Mouse (Mus musculus) T-helper 1 cell (primary cell): ENCODE data around the gene Reln.

Experiments
- in situ Hi-C: fragments of 300-600 bp; cut with MboI, MseI; formaldehyde crosslinking; loops from one replicate; pipeline ENCODE4 v1.15.1; 2025; ENCODE audit warnings: high pct_unique_total_duplicates

Reln gene

DNA sequence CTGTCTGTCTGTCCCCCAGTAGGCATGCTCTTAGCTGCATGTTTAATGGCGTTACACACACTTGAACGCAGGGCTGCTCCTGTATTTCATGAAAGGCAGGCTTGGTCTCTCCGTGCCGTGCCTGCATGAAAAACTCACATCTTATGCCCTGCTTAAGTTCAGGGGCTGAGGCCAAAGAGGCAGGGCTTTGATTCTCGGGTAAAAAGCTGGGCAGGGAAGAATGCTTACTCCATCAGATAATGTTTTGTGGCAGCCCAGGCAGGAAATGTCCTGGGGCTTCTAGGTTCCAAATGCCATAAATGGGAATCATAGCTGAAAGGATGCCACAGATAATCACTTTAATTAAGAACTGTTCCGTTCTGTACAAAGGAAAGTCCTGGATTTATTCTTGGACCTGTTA, 226.0 kb downstream of the Reln start:
- in situ Hi-C loops: no loop called here

DNA sequence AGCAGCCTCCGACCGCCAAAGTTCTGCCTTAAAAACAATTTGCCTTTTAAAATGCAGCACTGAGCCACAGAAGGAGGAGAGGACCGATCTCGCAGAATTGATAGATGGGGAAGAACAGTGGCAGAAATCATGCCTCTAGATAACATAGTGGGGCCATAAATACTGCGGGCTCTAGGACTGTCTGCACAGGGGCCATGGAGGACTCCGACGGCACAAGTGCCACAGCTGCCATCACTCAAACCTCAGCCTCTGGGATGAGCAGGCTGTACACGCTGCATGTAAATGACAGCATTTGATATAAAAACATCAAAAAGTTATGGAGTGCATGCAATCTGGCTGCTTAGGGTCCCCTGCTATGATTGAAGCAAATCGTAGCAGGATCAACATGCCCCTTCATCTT, 227.6 kb downstream of the Reln start:
- in situ Hi-C loops: no loop called here

DNA sequence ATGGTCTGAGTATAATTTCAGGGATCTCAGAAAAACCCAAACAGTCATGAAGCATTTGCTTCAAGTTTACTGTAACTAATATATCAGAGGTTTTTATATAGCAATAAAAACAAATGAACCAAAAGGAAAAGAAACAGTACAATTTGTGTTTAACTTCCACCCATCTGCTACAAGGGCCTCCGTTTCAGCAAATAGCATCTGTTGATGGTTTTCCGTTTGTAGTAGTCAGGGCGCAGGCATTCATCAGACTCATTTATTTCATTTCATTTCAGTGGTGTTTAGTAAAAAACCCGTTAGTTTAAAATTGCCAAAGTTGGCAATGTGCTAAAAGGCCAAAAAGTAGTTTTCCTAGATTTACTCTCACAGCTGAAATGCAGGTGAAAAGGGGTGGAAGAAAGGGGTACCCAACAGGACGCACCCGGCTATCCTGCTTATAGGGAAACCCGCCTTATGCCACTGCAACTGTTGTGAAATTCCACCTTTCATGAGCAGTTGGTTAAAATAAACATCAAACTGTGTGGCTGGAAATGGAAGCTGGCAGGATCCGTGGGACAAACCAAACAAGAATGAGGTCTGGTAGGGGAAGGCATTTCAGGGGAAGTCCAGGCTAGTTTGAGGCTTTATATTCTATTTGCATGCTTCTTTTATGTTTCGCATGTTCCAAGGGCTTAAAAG, 237.6 kb downstream of the Reln start:
- in situ Hi-C loops: loop anchor here (10.0 kb wide), 1 partner anchor 382 kb away; no protein-coding TSS in a partner anchor

DNA sequence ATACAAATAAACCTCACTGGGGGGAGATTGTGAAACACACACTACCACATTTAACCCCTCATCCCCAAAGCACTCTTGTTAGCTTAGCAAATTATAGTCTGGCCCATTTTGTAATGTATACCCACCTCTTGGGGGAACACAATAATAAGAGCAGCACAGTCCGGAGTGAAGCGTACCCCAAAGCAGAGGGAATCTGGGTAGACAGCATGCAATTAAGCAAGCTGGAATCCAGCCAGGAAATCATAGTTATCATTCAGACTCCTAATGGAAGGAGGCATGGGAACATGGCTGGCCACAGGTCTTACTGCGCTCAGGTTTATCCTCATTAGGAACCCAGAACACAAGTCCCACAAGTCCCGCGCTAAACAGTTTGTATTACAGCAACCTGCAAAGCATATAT, 249.5 kb downstream of the Reln start:
- in situ Hi-C loops: no loop called here

DNA sequence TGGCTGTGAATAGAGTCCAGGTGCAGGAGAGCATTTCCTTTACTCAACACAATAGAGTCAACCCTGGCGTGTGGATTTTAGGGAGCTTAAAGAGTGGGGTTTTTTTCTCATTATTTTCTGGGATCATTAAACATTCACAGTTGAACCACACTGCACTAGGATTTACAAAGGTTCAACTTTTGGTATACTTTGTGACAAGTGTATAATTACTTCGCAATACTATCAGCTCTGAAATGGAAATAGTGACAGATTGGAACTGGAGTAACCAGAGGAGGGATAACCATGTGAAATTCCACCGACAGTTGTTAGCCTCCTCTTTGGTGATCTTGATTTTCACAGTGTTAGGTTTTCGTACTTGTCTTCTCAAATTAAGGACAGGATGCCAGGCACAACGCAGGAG, 250.5 kb downstream of the Reln start:
- in situ Hi-C loops: no loop called here

DNA sequence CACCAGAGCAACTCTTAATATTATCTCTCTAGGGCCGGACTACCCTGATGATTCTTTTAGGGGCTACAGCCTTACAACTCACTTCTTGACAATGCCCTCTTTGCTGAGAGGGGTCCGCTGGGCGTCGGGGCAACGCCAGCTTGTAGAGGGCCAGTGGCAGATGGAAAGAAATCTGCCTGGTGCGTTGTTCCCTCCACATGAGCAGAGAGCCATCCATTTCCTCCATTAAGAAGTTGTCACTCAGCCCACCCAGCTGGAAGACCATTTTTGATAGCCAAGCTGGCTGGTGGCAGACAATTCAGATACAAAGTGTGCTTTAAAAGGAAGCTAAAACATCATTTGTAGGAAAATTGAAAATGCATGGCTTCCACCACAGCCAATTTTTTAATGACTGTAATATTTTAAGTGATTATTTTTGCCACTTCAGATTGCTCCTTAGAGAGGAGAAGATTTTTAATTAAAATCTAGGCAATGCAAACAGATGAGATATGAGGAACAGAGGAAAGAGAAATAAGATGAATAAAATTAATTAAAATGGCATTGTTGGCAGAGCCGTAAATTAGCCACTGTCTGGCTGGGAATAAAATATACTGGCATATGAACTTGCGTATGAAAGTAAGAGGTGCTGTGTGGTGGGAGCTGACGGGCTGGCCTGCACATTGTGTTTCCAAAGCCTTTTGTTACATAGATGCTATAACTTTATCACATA, 251.2 kb downstream of the Reln start:
- in situ Hi-C loops: no loop called here

DNA sequence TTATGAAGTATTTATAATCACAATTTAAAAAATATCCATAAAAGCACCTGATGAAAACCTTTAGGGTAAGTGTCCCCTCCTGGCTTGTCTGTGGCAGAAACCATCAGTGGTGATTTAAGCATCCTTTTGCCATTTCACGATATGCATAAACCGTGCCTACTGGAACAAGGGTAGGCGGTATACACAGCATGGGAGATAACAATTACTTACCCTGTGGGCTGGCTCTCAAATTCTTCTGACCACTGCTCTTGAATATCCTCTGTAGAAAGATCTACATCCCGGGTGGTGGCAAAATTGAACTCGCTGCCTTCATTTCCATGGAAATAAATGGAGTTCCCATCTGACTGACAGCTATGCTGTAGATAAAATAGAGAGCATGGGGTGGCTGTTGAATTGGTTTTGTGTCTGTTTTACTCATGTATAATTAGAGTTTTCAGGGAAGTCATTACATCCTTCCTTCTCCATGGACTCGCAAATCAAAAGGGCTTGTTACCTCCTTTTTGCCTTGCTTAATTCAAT, 264.0 kb downstream of the Reln start:
- in situ Hi-C loops: no loop called here

DNA sequence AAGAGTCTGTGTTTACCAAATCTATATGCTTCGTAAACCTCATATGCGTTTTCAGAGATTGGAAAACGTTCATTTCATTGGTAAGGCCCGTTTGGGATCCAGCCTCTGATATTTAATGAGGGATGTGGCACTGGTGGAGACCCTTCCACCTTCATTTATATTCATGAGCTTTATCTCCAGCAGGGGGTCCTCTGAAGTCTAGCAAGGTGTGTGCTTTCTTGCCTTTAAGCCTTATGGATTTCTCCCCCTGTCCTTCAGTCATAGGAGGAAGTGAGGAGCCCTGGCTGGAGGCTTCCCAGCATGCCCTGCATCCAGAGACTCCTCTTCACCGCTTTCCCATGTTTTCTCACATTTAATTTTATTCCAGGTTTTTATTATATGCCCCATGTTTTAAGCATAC, 269.5 kb downstream of the Reln start:
- in situ Hi-C loops: no loop called here

DNA sequence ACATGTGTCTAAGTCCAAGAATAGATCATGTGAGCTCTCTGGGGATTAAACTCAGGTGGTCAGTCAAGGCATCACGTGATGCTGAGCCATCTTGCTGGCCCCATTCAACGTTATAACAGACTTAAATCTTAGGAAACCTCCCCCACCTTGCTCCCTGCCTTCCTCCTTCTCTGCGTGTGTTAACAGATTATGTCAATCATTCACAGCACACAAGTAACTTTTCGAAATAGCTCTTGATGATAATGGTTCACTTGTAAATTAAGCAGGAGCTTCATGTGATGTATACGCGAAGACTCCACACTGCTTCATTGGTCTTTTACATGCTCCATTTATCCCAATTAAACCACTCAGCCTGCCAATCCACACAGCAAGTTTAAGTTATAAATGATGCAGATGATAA, 271.9 kb downstream of the Reln start:
- in situ Hi-C loops: no loop called here

DNA sequence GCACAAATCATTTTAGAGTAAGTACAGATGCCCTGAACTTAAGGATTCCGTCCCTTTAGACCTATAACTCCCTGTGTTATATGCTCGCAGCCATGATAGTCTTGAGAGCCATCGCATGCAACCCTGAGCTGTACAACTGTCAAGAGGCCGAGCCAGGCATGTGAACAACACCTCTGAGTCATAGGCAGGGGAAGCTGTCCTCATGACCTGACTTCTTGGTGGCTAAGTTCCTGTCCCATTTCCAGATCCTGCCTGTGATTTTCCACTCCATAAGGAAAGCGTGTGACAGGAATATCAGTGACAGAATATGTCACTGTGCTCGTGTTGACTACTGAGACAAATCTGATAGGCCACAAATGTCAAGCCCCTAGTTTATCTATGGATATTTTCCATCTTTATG, 285.3 kb downstream of the Reln start:
- in situ Hi-C loops: no loop called here

DNA sequence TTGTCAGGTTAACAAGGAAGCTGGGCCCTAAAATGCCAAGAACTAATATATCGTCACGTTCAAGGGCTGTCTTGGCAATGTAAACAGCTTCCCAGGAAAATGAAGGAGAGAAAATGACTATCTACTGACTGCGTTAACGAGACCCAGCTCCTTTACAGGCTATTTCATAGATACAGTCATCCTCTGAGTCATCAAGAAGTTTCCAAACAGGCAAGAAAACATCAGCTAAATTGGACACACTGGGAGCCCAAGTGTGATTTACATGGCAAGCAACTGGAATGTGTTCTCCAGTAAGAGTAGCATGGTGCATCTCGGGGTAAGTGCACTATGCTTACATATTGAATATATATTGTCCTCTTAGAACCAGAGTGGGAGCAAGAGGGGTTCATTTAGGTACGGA, 302.7 kb downstream of the Reln start:
- in situ Hi-C loops: no loop called here

DNA sequence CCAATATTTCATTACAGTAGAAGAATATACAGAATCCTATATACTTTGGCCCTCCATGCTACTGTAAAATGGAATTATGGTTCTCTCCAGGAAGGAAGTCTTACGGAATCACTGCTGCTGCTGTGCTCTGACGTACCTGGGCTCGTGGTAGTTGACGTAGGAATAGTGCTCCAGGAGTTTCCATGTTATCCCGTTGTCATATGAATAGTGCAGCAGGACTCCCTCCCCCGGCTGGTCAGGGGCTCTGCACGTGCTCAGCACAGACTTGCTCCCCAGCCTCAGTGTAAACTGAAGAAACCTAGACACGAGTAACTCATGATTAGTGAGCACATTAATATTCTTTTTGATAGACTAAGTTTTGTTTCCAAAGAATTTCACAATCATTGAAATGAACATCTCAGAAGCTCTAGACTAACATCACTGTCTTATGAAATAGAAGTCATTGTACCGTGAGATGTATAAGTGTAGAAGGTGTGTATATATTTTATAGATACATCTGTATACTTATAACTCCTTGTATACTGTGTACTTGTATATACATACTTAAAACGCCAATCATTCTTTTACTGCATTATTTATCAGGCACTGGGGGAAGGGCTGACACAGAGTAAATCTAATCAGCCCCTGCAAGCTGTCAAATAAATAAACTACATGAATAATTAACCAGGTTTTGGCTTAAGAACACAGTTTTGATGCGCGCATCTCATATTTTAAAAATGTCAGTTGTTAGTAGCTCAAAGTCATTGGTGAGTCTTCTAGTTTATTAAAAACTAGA, 304.9 kb downstream of the Reln start:
- in situ Hi-C loops: no loop called here

DNA sequence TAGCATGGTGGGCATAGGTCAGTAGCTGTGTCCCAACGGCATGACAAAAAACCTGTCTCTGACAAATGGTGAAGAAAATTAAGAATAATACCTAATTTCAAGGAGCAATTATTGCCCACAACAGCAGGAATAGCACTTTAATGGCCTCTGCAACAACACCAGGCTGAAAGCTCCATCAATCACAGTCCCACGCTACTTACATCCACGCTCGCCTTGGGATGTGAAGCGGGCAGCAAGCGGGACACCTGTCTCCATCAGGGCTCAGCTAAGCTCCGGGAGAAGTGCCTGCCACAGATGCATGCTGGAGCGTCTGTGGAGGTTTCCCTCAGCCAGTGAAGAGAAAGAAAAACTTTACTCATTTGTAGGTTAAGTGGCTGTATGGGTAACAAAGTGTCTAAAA, 309.3 kb downstream of the Reln start:
- in situ Hi-C loops: no loop called here

DNA sequence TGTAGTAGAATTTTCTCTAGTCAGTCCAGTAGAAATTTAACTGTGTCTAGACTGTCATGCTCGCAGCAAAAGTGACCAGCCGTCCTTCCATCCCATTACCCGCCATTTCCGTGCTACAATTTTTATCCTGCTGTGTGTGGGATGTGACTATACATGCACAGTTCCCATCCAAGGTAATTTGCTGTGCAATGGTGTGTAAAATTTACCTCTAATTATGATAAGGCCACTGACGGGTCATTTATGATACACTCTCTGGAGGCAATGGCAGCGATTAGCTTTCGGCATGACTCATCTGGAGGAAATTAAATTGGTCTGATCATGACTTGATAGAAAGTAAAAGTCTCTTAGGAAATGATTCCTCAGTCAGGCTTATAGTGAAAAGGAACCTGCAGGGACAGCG, 311.5 kb downstream of the Reln start:
- in situ Hi-C loops: no loop called here

DNA sequence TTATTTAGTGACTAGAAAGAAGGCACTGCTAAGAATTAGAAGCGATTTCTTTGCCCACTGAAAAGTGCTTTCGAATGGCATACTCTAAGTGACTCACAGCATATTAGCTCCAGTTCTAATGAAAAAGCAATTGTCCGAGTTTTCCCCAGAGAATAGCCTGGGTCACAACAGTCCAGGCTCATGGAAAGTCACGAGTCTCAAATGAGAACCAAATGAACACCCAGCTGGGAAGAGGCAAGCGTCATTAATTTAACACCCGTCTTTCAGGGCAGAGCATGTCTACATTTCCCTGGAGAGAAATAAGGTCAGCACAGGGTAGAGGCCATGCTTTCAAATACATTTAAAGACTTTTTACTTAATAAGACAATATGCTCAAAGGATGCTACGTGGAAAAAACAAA, 312.8 kb downstream of the Reln start:
- in situ Hi-C loops: no loop called here

DNA sequence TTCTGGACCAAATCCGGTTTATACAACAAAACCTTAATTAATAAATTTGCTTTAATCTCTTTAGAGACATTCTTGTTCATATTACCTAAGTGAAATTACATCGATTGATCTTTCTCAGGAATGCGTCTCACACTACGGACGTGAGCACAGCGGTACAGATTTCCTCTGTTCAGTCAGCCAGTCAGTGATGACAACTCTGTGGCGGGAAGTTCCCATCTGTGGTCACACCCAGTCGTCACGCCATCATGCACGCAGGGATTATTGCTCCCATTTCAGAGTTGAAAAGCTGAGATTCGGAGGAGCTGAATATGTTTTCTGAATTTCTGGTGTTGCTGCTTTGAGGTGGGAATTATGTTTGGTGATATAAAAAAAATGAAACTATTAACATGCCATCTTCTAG, 316.1 kb downstream of the Reln start:
- in situ Hi-C loops: no loop called here

DNA sequence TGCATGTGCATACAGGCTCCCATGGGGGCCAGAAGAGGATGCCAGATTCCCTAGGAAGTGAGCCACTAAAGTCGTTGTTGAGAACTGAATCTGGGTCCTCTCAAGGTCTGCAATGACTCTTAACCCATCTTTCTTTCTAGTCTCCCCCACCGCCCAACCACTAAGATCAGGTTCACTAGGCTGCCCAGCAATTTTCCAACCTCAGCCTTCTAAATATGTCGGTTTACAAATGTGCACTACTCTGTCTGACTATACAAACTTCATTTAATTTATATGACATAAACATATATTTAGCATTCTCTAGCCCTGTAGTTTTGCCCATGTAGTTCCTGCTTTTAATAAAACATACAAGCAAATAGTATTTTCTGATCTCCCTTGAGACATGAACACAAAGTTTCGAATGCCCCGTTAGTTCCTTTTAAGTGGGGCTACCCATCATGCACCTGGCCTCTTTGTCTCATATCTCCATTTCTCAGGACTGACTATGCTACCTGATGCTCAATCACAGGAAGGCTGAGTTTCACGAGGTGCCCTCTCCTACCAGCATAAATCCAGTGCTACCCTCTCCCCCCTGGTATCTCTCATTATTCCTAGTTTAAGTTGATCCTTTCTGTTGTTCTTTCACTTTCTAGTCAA, 317.1 kb downstream of the Reln start:
- in situ Hi-C loops: no loop called here

DNA sequence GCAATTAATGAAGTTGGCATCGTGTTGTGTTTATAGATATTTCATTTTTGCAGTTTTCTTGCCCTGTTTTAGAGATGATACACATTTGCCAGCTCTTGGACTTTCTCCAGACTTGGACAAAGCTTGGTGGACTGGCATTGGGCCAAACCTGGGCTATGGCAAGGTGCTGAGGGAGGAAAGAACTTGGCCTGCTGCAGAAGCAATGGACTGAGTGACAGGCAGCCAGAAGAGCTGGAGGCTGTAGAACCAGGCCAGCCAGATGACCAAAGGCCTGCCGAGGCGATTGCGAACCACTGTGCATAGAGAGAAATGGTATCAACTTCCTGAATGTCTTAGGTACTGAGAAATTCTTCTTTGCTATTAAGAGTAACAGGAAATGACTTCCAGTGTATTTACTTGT, 318.8 kb downstream of the Reln start:
- in situ Hi-C loops: no loop called here

DNA sequence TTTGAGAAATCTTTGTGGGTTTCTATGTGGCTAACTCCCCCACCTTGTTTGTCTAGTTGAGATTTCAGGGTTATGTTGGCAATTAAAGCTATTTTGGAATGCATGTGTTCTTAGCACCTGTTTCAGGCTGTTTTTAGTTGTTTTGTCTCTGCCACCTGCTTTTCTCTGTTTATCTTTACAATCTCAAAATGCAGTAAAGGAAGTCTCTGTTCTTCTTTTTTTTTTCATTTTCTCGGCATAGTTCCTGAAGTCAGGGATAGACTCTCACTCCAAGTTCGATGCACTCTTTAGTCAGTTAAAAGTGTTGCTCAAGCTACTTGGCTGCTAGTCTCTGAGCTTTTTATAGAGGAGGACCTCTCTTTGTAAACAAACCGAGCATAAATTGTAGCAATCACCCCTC, 320.4 kb downstream of the Reln start:
- in situ Hi-C loops: no loop called here

DNA sequence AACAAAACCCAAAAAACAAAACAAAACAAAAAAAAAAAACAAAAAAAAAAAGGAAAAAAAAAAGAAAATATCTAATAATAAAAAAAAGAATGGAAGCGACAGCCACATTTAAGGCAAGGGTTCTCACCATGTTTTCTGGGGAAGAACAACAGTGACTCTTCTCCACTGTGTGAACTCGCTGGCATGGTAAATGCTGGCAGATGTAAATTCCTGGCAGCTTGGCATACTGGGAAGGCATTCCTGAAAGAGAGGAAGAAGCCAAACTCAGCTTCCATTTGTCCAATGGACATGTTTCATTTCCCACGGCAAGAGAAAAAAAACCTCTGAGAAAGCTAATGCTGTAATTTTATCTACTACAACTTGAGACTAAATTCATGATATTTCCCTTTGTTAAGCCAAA, 326.6 kb downstream of the Reln start:
- in situ Hi-C loops: no loop called here

DNA sequence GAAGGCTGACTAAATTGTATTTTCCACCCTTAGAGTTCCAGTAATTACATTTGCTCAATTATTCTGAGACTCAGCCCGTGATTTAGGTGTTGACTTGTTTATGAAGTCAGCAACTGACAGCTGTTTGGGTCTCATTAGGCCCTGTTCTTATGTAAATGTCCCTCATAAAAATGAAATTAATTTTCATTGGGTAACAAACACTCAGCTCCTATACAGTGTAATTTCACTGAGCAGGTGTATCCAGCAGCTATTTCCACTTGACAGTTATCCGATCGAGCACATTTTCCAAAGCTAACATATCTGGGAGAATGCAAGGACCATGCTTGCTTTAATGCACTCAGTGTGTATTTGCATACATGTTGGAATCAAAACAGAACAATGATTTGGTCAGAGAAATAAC, 330.0 kb downstream of the Reln start:
- in situ Hi-C loops: no loop called here

DNA sequence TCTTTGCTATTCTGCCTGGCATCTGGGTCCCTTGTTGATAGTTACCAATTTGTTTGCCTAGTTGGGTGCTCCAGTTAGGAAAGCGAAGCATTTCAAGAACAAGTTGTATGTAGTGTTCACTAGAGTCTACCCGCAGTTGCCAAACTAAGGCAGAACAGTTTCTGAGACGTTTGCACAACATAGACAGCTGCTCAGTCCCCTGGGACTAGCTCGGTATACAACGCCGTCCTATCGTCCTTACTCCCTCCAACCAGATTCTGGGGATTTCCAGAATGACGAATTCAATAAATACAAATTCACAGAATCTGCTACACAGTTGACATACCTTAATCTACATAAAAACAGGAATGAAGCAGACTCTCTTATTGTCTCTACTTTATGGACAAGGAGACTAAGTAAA, 335.4 kb downstream of the Reln start:
- in situ Hi-C loops: no loop called here
